Mouse (Mus musculus) large intestine, adult 2 months (tissue): ENCODE measurements around the gene Ubac2. TPM values are rescaled to one million over a fixed set of nuclear protein-coding genes. Genes with fewer than 3 reads are reported as not detected.

Experiments
- DNase-seq: peaks from one replicate; pipeline ENCODE4 v3.0.0-alpha.2; 2012; ENCODE audit warnings: low read depth, low spot score
- WGBS: fragments of 180-500 bp; shearing (Covaris S2); methylation state at CpG from one replicate; pipeline ENCODE4 v1.1.7; 2018; 5-methylcytosine and 5-hydroxymethylcytosine counted together
- polyA plus RNA-seq: library from polyadenylated mRNA; depleted of rRNA; stranded (reverse); fragments of >200 nt; gene quantifications from 2 replicates; pipeline ENCODE4 v1.2.3, GENCODE M21; 2012

The Ubac2 gene
- polyA plus RNA-seq, 1 experiment, result 49.3 TPM

DNA sequence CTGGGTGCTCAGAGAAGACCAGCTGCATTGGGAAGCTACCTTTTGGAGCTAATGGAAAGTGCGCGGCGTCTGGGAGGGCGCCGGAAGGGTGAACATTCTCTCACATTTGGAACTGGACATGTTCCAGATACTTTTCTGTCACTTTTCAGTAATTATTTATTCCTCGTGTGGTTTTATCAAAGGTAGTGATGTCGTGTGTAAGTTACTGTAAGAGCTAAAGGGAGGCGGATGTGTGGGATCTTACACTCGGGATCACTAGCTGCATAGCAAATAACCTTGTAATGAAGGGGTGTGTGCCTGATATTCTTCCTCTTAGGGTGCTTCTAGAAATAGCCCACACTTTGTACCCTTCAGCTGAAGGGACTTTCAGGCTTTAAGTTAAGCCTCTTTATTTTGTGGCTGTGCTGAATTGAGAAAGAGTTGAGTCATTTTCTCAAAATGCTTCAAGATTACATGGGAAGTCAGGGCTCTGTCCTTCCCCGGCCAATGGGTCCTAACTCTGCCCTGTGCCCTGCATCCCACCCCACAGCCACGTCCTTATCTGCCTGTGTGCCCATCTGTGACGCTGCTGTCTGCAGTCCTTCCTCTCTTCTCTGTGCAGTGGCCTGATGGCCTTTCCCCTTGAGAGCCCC is 83.2 kb downstream of the Ubac2 start:
- DNase-seq, result no peak
- WGBS, result 82% methylated on average over 12 of the region's 12 CpGs

DNA sequence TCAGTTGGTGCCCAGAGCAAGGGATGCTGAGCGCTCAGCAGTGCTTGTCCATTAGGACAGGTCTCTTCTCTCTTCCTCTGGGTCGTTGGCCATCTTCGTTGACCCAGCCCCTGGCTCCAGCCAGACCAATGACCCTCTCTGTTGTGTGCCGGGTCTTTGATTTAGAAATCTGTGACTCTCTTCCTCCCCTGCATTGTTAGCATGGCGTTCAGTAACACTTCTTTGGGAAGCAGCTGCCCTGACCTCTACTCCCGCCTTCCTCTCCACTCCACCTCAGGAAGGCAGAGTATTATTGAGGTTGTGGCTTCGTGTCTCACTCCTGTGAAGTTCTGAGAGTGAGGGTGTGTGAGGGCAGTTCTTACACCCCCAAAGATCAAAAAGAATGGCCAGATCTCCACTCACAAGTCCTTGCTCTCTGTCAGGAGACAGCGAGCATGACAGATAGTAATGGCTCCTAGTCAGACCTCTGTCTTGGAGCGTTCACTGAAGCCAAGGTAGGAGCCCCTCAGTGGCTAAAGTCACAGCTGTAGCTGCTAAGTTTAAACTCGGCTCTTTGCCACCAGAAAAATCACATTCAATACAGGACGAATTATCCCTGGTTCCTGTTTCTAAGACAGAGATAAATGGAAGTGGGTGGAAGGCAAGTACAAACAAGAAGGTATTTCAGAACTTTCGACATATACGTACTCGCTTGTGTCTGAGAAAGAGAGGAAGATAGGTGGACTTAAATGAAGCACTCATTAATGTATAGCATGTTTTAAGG is 83.9 kb downstream of the Ubac2 start:
- no peak for DNase-seq
- WGBS, result 81% methylated on average over 14 of the region's 14 CpGs

DNA sequence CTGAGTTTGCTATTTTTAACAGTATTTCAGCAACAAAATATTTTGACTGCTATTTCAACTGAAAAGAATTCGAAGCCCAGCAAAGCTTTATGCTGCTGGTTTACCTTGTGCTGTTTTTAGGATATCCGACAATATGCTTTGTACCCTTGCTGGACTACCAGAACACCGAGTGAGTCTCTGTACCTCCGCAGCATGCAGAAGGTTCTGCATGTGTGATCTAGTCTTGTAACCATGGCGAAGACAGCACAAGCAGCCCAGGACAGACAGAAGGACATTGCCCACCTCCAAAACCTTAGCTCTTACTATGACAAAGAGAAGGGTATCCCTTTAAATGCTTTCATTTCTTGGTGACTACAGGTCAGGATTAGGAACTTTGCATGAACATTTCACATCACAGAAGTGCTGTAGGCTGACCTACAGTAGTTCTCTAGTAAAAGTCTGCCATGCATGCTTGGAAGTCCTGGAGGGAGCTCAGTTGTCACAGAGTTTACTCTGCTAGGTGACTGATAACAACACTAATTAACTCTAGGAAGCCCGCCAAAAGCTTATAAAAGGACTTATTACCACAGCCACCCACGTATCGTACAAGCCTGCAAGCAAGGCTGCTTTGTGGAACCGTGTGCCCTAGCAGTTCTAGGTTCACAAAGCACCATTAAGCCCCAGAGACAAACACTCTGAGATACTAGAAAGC is 85.0 kb downstream of the Ubac2 start:
- 35% methylated on average over 9 of the region's 9 CpGs for WGBS
- peak; percentile 69 for DNase-seq

DNA sequence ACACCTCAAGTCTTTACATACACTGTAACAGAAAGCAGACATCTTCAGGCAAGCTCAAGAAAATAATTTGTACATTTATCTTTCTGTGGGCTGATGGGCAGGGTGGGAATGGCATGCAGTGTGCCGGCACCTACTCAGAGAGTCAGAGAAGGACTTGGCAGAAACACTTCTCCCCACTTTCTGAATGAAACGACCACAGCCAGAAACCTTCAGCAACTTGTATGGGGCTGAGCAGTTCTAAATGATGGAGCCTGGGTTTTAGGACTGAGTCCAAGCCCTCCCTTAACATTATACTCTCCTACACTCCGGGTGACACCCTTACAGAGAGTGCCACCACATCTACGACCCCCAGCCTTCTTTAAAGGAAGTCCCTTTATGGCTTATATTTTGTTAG is 85.5 kb downstream of the Ubac2 start:
- no peak for DNase-seq
- 15% methylated on average over 4 of the region's 4 CpGs for WGBS

DNA sequence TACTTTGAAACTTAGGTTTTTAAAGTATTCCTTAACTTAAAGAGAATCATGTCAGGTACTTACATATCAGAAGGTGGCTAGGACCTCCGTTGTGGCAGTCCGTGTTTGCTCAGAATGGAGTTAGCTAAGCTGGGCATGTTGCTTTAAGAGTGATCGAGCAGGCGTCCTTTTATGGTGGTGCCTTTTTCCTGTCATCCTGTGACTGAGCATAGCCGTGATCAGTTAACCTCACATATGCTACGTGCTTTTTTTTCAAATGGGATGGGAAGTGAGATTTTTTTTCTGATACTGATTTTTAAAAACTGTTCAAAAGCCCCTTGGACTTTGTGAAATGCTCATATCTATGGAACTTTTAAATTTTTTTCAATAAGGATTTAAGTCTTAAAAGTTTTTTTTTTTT is 86.6 kb downstream of the Ubac2 start, which contains the start of gene Gpr183:
Gene Gpr183, minus strand, starts transcription at position 206 of the 400 bp plus-strand sequence.
- 37% methylated on average over 6 of the region's 6 CpGs for WGBS
- no peak for DNase-seq

DNA sequence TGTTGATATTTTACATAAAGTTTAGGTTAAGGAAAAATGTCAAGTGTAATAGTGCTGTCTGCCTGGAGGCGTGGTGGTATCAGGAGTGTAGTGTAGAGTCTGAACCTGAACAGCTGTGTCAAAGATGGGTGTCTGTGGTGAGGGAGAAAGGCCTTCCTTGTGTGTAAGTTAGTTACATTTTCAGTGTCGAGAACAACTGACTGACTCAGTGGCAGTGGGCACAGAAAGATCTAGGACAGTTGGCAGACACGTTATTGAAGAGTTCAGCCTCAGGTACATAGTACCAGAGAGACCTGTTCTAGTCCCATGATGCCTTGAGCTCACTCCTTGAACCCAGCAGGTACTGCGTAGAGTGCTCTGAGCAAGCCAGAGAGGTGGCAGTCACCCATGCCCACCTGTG is 87.0 kb downstream of the Ubac2 start:
- no peak for DNase-seq
- WGBS, result 83% methylated on average over 4 of the region's 4 CpGs

DNA sequence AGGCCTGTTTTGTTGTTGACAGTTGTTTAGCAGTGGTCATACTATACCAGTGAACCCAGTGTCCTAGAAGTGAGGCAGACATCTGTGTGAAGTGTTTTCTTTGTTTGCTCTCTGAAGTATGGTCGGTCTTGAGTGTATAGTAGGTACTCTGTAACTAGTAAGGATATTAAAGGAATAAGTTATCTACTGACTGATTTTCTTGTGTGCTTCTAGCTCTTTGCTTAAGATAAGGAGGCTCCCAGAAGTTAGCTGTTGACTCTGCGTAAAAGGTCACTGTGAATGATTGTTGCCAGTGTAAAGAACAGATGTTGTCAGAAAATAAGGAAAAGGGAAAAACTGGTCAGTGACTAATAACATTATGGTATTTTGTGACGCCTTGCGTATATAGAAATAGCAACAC is 88.7 kb downstream of the Ubac2 start:
- DNase-seq, result no peak
- WGBS, result 48% methylated on average over 4 of the region's 4 CpGs

DNA sequence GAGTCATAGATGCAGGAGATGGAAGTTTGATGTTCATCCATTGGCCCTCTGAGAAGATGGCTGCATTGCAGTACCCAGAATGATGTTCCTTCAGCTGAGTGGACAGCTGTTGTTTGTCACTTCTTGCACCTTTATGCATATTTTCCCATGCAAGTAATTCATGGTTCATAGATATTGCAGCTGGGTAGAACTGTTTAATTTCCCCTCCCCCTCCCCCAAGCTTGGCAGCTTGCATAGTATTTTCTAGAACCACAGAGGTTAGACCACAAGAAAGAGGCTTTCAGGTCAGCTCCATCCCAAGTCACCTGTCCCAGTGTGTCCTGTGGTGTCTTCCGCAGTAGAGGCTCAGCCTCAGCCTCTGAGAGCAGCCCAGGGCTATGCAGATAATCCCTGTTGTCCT is 92.0 kb downstream of the Ubac2 start:
- WGBS, result 97% methylated on average over 1 of the region's 1 CpGs

DNA sequence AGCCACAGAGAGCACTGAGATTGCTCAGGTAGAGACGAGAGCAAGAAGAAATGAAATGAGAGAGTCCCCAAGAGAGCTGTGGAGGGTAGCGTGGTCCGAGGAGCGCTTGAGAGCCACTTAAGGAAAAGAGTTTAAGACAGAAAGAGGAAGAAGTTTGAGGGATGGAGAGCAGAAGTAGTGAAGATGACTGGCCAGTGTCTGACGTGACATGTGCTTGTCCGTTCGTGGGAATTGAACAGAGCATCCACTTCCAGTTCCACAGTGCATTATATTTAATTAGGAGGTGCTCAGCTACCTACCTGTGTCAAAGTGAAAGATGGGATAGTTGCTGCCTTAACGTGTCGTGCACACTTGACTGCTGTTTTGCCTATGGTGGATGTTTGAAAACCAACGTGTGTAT is 94.7 kb downstream of the Ubac2 start:
- 90% methylated on average over 10 of the region's 10 CpGs for WGBS
- no peak for DNase-seq

More for the DNA sequence above, 92.0 kb downstream of the Ubac2 start:
- no peak for DNase-seq

DNA sequence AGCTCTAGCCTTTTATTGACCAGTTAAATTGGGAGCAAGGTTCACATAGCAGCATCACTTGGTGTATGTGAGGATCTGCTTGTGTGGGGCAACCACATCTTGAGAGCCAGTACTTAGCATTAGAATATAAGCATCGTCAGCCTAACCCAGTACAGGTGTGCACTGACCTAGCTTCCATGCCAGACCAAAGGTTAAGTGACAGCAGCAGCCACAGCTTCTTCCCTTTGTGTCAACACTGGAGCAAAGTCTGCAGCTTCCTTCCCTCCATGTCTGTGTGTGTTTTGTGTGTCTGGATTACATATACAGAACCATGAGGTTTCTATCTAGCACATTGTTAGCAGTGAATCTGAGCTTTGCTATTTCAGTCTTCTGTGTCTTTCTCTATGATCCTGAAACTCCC is 103.1 kb downstream of the Ubac2 start:
- DNase-seq, result no peak
- WGBS, result 47% methylated on average over 1 of the region's 1 CpGs

DNA sequence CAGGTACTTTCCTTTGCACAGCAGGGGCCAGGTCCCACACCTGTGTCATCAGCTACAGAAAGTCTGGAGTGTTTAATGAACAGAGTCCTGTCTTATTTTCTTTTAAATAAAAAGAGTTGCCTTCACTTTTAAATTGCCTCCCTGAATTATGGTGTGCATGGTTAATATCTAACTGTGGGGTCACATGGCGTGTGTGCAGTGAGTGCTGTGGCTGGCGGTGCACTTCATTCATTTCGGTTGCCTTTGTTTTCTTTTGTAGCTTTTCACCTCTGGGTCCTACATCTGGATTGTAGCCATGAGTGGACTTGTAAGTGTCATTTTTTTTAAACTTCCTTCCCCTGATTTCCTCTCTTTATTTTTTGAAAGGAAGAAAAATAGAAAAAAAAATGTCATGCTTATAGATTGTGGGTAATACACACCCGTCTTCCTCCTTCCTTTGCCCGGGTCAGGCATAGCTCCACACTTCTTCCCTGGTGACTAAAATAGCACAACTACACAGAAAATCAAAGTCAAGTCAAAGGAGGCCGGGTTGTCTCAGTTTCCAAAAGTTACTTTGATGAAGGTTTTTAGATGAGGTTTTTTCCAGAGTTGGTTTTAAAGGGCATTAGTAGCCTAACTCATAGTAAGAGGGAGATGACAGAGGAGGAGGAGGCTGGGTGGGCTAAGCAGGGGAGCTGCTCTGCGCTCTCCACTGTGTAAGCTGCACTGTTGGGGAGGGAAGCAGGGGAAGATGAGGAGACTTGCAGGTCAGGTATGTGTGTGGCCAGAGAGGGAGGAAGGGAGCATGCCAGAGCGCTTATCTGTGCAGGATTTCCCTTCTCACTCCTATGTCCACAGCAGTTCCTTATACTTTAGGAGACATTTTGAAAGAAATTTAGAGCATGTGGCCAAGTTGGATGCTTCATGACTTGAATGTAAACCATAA is 104.9 kb downstream of the Ubac2 start:
- no peak for DNase-seq
- 36% methylated on average over 8 of the region's 8 CpGs for WGBS

DNA sequence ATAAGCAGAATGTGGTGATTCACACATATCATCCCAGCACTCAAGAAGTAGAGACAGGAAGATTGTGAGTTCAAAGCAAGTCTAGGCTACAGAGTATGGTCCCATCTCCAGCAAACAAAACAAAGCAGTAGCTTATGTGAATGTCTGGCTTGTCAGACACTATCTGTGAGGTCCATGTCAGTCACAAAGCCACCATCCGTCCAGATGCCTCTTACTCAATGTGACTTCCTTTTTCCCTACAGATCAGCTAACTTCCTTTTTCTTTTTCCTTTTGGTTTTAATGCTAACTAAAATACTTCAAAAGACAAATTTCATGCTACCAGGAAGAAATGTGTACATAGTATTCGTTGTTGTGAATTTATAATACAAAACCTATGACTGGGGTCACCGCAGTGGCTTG is 107.1 kb downstream of the Ubac2 start:
- DNase-seq, result no peak

DNA sequence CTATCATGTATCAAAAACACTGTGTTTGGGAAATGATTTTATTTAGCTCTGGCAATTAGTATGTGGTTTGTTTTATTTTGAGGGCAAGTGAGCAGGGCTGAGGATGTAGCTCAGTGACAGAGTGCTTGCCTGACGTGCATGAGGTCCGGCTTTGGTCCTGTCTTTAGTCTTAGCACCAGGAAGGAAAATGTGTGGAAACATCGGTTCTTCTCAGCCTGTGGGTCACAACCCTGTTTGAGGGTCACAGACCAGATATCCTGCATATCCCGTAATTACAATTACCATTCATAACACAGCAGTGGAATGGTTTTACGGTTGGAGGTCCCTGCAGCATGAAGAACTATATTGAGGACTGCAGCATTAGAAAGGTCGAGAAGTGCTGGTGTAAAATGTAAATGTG is 107.6 kb downstream of the Ubac2 start:
- WGBS, result 90% methylated on average over 6 of the region's 6 CpGs
- no peak for DNase-seq

More for the DNA sequence above, 107.1 kb downstream of the Ubac2 start:
- WGBS, result 86% methylated on average over 3 of the region's 3 CpGs

DNA sequence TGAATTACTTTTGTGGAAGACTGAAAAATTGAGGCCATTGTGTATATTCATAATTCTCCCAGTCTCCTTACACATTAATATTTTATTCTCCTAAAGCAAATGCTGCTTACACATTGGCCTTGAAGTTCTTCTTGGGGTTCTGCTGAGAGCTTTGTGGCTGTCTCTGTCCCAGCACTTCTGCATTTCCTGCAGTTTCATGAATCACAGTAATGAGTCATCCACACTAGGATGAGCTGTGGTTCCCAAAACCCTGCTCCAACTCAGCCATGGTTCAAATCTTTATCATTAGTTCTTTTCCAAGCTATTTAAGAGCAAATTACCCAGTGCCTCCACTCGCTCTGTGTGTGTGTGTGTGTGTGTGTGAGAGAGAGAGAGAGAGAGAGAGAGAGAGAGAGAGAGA is 108.9 kb downstream of the Ubac2 start:
- DNase-seq, result no peak
- 79% methylated on average over 1 of the region's 1 CpGs for WGBS

DNA sequence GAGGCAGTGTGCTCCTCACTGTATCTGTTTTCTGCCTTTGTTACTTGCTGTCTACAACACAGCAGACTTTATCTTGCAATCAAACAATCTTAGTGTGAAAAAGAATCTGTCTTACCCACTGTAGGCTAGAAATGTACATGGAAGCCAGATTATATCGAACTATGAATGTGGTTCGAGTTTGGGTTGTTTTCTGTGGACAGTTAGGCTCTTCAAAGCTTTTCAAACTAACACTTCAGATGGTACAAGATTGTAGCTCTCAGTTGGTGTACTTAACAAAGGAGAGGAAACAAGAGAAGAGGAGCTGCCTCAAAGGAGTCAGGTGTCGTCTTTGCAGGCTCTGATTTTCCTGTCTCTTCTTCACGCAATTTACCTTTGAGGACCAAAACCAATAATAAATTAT is 109.3 kb downstream of the Ubac2 start:
- 87% methylated on average over 4 of the region's 4 CpGs for WGBS
- no peak for DNase-seq

DNA sequence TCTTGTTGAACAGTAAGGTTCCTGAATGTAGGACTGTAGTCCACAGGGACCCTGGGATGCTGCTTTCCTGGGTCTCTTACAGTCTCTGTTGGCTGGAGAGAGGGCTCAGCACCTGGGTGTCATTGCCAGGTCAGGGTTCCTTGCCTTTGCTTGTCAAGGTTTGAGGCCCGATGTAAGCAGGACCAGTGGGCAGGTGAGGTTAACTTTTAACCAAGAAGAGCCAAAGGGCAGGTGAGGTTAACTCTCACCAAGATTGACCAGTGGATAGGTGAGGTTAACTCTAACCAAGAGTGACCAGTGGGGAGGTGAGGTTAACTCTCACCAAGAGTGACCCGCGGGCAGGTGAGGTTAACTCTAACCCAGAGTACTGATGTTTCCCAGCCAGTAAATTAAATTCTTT is 110.9 kb downstream of the Ubac2 start:
- DNase-seq, result no peak
- WGBS, result 83% methylated on average over 3 of the region's 3 CpGs

DNA sequence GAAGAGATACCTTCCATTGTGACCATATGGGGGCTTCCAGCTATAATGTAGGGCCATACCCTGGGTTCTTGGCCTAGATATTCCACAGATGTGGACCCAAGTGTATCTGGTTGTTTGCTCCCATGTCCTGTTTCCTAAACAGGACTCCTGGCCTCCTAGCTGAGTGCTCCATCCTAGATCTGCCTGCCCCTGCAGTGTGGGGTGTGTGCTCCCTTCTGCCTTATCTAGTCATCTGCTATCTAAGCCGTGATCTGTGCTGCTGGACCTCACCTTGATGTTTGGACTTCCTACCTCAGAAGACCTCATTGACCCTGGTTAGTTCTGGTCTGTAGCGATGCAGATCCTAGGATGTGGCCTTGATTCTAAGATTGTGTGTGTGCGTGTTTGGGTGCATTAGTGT is 111.4 kb downstream of the Ubac2 start:
- WGBS, result 89% methylated on average over 3 of the region's 3 CpGs
- DNase-seq, result no peak

DNA sequence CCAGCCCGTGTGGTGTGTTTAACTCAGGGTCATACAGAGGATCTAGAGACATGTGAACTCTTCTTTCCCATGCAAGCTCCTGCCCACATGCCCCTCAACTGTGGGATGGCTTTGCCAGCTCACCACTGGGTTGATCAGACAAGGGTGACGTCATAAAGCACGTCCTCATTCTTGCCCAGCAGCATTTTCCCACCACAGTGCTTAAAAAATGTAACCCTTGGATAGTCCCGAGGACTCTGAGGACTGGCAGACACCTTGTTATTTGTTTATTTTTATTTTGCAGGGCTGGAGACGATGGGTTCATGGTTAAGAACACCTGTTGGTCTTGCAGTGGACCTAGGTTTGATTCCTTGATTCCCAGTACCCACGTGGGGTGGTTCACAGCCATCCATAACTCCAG is 112.5 kb downstream of the Ubac2 start:
- DNase-seq, result no peak
- WGBS, result 87% methylated on average over 6 of the region's 6 CpGs

DNA sequence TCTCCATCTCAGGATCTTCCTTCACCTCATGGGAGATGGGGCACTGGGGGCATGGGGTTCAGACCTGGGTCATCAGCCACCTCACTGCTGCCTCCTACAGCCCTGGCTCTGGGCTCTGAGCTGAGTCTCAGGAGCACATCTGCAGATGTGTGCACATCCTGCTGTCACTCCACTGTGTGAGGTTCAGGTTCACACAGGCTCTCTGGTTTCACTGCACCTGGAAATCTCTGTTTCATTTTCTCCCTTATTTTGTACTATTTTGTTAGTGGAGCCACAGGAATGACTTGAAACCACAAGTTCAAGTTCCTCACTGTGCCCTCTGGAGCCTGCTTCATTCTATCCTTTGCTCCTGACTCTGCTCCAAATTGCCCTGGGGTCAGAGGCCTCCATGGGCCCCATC is 113.5 kb downstream of the Ubac2 start:
- no peak for DNase-seq
